Mouse (Mus musculus) intestine, embryonic 14.5 days (tissue): ENCODE measurements around the gene Slc37a1. TPM values are rescaled to one million over a fixed set of nuclear protein-coding genes. Genes with fewer than 3 reads are reported as not detected.

Experiments
- ATAC-seq: fragments of 200-750 bp; cut with Nextera tagmentation; replicated peaks from 2 replicates; pipeline ENCODE4 v1.8.0; 2017; ENCODE audit warnings: low read depth, moderate number of reproducible peaks, moderate TSS enrichment, moderate library complexity; ENCODE audit not compliant: low FRiP score, low TSS enrichment
- DNase-seq: peaks from one replicate; pipeline ENCODE4 v3.0.0-alpha.2; 2018; ENCODE audit warnings: low spot score
- H3K27ac ChIP-seq: fragments of 300-500 bp; sonication (generic); 2 replicates; pipeline ENCODE4 v1.5.1; 2014; ENCODE audit warnings: low read depth, mild to moderate bottlenecking, control low read depth
- H3K27me3 ChIP-seq: fragments of 300-500 bp; sonication (generic); replicated peaks from 2 replicates; pipeline ENCODE4 v1.6.1; 2014; ENCODE audit warnings: low read length, control low read depth; ENCODE audit not compliant: control insufficient read depth, insufficient read depth
- H3K36me3 ChIP-seq: fragments of 300-500 bp; sonication (generic); 2 replicates; pipeline ENCODE4 v1.6.1; 2014; ENCODE audit warnings: low read length, control low read depth; ENCODE audit not compliant: control insufficient read depth, insufficient read depth
- H3K4me1 ChIP-seq: fragments of 300-500 bp; sonication (generic); replicated peaks from 2 replicates; pipeline ENCODE4 v1.6.1; 2014; ENCODE audit warnings: low read length, control low read depth, mixed read lengths; ENCODE audit not compliant: control insufficient read depth, insufficient read depth
- H3K4me2 ChIP-seq: fragments of 300-500 bp; sonication (generic); 2 replicates; pipeline ENCODE4 v1.6.1; 2014; ENCODE audit warnings: low read length
- H3K4me3 ChIP-seq: fragments of 300-500 bp; sonication (generic); 2 replicates; pipeline ENCODE4 v1.5.1; 2014; ENCODE audit warnings: low read depth, low read length, control low read depth, mixed read lengths
- H3K9ac ChIP-seq: fragments of 300-500 bp; sonication (generic); 2 replicates; pipeline ENCODE4 v1.6.1; 2014; ENCODE audit warnings: mild to moderate bottlenecking, low read length
- H3K9me3 ChIP-seq: fragments of 300-500 bp; sonication (generic); 2 replicates; pipeline ENCODE4 v1.6.1; 2016; ENCODE audit warnings: low read length, control low read depth; ENCODE audit not compliant: control insufficient read depth
- WGBS: fragments of 180-500 bp; shearing (Covaris S2); extraction: QIAGEN DNeasy Blood & Tissue Kit; methylation state at CpG from one replicate; pipeline ENCODE4 v1.1.7; 2014; 5-methylcytosine and 5-hydroxymethylcytosine counted together
- polyA plus RNA-seq: library from polyadenylated mRNA; unstranded; fragments of >200 nt; fragmentation: Nextera tagmentation; extraction: Ambion mirVana; gene quantifications from 2 replicates; pipeline ENCODE4 v1.2.1, GENCODE M21; 2014

Slc37a1 gene
- polyA plus RNA-seq, 1 experiment from 2014 or later: 14.7 TPM

DNA sequence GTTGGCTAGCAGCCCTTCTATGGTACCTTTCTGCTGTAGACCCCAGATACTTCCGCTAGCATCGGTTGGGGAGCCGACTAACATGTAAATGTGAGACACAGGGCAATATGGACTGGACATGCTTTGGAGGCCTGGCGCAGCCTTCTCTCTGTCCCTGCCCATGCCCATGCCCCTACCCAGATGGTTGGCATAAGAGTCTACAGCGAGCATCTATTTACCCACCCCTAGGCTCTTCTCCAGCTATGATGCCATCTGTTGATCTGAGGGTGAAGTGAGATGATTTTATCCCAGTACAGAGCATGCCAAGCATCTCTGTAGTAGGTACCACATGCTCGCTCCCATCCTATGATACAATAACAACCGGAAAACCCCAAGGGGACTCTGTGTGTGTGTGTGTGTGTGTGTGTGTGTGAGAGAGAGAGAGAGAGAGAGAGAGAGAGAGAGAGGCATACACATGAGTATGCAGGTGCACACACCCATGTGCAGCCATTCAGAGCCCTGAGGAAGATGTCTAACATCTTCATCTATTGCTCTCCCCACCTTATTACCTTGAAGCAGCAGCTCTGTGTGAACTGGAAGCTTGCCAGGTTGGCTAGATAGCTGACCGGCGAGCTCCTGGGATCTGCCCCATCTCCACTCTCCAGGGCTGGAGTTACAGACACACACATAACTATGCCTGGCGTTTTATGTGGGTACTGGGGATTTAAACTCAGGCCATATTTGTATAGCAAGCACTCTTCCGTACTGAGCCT, 48.1 kb downstream of the Slc37a1 start:
- no peak overlapping the region for H3K4me2 ChIP-seq
- WGBS: 85% methylated on average over 11 of the region's 11 CpGs
- ATAC-seq: no peak
- no peak overlapping the region for H3K27ac ChIP-seq
- H3K4me3 ChIP-seq: no peak overlapping the region
- no peaks in the 10 kb centered on the region for H3K9me3 ChIP-seq
- no peak for DNase-seq
- H3K9ac ChIP-seq: no peak overlapping the region
- H3K4me1 ChIP-seq: no peaks in the 10 kb centered on the region
- no peaks in the 10 kb centered on the region for H3K27me3 ChIP-seq
- no peaks in the 10 kb centered on the region for H3K36me3 ChIP-seq

DNA sequence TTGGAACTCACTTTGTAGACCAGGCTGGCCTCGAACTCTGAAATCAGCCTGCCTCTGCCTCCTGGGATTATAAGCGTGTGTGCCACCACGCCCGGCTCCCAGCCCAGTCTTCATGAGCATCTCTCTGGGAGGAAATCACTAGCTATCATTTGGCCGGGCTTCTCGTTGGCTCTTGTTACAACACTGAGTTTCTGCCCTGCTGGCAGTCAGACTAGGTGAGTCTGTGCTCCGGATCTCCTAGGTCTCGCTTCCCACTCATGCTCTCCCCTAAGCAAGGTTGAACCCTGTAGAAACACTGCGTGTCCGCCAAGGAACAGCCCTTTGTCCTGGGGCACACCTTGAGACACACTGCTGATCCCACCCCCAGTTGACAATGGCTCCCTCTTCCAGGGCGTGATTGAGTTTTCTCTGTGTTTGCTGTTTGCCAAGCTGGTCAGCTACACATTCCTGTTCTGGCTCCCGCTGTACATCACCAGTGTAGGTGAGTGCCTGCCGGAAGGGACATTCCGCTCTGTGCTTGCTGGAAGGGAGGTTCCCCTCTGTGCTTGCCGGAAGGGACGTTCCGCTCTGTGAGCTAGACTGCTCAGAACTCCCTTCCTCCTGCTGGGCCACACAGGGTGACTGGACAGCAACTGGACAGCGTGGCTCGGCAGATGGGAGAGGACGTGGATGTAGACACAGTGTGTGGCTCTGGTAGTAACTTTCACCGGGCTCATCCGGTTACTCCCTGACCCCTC, 48.9 kb downstream of the Slc37a1 start:
- 79% methylated on average over 22 of the region's 22 CpGs for WGBS
- ATAC-seq: no peak
- Histone ChIP-seq H3K4me3 (no peak overlapping the region), H3K36me3 (no peaks in the 10 kb centered on the region), H3K4me1 (no peaks in the 10 kb centered on the region), H3K27me3 (no peaks in the 10 kb centered on the region), H3K4me2 (no peak overlapping the region), H3K9me3 (no peaks in the 10 kb centered on the region), H3K27ac (no peak overlapping the region), H3K9ac (no peak overlapping the region)
- no peak for DNase-seq

DNA sequence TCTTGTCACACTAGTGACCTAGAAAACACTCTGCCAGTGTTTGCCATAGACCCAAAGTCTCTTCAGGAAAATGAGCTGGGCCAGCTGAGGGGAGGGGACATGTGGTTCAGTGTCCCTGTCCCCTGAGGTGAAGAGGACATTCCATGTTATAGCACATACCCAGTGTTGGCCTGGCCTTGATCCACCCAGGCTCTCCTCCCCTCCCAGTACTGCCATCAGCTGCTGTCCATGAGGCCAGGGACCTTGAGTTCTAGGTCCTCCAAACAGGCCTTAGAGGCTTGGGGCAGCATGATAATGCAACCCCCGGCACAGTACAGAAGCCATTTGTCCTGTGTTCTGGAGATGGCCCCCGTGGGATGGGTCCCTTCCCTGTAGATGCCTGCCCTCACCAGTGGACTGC, 53.2 kb downstream of the Slc37a1 start:
- no peaks in the 10 kb centered on the region for H3K4me1 ChIP-seq

DNA sequence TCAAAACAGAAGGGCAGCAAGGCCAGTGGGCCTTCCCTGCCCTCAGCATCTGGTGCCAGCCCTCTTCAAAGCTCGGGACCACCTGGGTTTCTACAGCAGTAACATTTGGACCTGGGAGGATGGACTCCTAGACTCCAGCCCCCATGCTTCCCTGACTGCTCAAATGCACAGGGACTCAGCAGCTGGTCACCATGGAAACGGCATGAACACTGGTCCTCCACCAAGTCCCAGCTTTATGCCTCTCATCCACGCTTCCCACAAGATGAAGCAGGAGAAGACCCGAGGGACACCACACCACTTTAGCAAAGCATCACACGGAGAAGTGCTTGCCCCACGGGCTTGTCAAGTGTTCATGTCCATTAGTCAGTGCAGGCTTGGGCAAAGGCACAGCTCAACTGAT, 55.6 kb downstream of the Slc37a1 start:
- no peak overlapping the region for H3K27ac ChIP-seq
- 77% methylated on average over 6 of the region's 6 CpGs for WGBS
- H3K9ac ChIP-seq: no peak overlapping the region
- no peak for DNase-seq
- H3K9me3 ChIP-seq: no peaks in the 10 kb centered on the region
- no peaks in the 10 kb centered on the region for H3K36me3 ChIP-seq
- H3K4me1 ChIP-seq: no peaks in the 10 kb centered on the region
- H3K4me3 ChIP-seq: no peak overlapping the region
- H3K27me3 ChIP-seq: no peaks in the 10 kb centered on the region
- no peak overlapping the region for H3K4me2 ChIP-seq
- no peak for ATAC-seq

More for the DNA sequence above, 53.2 kb downstream of the Slc37a1 start:
- no peaks in the 10 kb centered on the region for H3K9me3 ChIP-seq
- H3K36me3 ChIP-seq: no peaks in the 10 kb centered on the region
- H3K4me2 ChIP-seq: no peak overlapping the region
- H3K27ac ChIP-seq: no peak overlapping the region
- no peaks in the 10 kb centered on the region for H3K27me3 ChIP-seq
- ATAC-seq (no peak), DNase-seq (no peak)
- no peak overlapping the region for H3K9ac ChIP-seq
- 90% methylated on average over 2 of the region's 2 CpGs for WGBS
- no peak overlapping the region for H3K4me3 ChIP-seq

DNA sequence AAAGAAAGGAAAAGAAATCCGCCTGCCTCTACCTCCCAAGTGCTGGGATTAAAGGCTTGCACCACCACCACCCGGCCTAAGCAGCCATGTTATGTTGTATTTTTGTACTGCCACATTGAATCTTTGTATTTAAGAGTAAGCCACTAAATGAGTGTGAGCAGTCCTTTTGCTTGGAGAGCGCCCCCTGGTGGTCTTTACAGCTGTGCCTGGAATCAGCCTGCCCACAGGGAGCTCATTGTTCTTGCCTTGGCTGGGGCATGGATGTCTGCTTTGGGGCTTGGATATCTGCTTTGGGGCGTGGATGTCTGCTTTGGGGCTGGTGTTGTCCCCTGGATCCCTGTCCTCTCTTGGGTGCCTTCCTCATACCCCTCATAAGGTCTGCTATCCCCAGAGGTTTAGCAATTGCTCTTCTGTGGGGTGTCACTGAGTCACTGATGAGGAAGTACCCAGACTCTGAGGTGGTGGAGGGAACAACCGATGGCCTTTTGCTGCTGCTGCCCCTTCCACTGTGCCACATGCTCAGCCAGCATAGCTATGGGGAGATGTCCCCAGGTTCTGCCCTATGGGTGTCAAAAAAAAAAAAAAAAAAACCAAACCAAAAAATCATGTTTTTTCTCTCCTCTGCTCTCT, 57.7 kb downstream of the Slc37a1 start:
- H3K27ac ChIP-seq: no peak overlapping the region
- no peaks in the 10 kb centered on the region for H3K4me1 ChIP-seq
- H3K9ac ChIP-seq: no peak overlapping the region
- H3K36me3 ChIP-seq: no peaks in the 10 kb centered on the region
- no peaks in the 10 kb centered on the region for H3K9me3 ChIP-seq
- peak; percentile 87 for DNase-seq
- H3K4me2 ChIP-seq: no peak overlapping the region
- 46% methylated on average over 5 of the region's 5 CpGs for WGBS
- H3K27me3 ChIP-seq: no peaks in the 10 kb centered on the region
- no peak overlapping the region for H3K4me3 ChIP-seq
- ATAC-seq: no peak

DNA sequence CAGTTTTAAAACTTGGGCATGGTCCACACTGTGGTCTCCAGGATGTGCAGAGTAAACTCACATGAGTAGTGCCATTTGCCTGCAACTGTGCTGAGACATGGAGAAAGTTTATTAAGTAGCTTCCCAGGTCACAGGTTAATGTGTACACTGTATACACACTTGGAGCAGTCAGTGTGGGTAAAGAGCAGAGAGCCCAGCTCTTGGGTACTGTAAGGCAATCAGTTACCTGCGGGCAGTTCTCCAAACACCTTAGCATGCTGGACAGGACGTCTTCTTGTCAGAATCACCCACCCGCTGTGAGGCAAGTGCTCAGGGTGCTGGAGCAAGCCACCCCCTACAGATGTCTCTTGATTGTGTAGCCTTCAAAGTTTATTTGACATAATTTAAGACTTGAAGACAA, 58.2 kb downstream of the Slc37a1 start:
- no peaks in the 10 kb centered on the region for H3K36me3 ChIP-seq
- H3K9ac ChIP-seq: no peak overlapping the region
- WGBS: 54% methylated on average over 3 of the region's 3 CpGs
- no peaks in the 10 kb centered on the region for H3K4me1 ChIP-seq
- no peaks in the 10 kb centered on the region for H3K9me3 ChIP-seq
- no peak overlapping the region for H3K27ac ChIP-seq
- H3K27me3 ChIP-seq: no peaks in the 10 kb centered on the region
- DNase-seq: no peak
- no peak overlapping the region for H3K4me2 ChIP-seq
- H3K4me3 ChIP-seq: no peak overlapping the region
- no peak for ATAC-seq

DNA sequence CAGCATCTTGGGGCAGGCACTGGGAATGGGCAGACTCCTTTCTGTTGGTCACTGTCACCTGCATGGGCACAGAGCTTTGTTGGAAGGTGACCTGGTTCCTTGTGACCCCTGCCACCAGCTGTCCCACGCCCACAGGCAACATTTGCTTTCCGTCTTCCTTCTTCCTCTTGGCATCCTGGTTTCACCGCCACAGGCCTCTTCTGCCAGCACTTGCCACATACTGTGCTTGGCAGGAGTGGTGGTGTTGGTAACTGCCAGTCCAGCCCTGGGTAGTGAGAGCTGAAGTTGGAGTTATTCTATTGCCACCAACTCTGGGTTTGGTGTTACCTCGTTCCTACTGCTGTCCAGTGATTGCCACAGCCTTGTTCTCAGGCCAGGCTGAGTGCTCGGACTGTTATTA, 61.5 kb downstream of the Slc37a1 start:
- Histone ChIP-seq H3K9ac (no peak overlapping the region), H3K4me2 (no peak overlapping the region), H3K9me3 (no peaks in the 10 kb centered on the region), H3K4me3 (no peak overlapping the region), H3K4me1 (no peaks in the 10 kb centered on the region), H3K27ac (no peak overlapping the region), H3K36me3 (no peaks in the 10 kb centered on the region), H3K27me3 (no peaks in the 10 kb centered on the region)
- DNase-seq (no peak), ATAC-seq (no peak)
- WGBS: 82% methylated on average over 5 of the region's 5 CpGs

DNA sequence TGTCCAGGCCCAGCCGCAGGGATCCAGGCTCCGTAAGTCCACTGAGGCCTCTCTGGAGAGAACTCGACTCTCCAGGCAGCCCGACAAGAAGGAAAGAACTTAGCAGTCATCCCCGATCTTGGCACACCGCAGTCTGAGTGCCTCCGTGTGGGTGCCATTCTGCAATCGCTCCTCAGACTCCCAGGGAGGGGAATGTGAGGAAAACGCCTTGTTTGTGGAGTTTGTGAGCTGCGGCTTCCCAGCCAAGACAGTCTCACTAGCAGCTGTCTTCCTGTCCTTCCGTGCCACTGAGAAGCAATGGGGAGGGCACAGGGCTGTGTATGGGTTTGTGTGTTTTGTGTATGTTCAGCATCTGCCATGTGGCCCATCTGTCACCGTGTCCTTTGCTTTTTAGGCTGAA, 62.8 kb downstream of the Slc37a1 start:
- Histone ChIP-seq H3K4me1 (no peaks in the 10 kb centered on the region), H3K9ac (no peak overlapping the region), H3K9me3 (no peaks in the 10 kb centered on the region), H3K36me3 (no peaks in the 10 kb centered on the region), H3K4me3 (no peak overlapping the region), H3K27me3 (no peaks in the 10 kb centered on the region), H3K27ac (no peak overlapping the region), H3K4me2 (no peak overlapping the region)
- DNase-seq: no peak
- ATAC-seq: no peak
- WGBS: 78% methylated on average over 12 of the region's 12 CpGs
